Mouse (Mus musculus): ENCODE data around the gene Trabd2b. TPM values are rescaled to one million over a fixed set of nuclear protein-coding genes. Genes with fewer than 3 reads are reported as not detected.

Gene Trabd2b
- polyA plus RNA-seq, 1 experiment from 2014 or later: 0.93 TPM

DNA sequence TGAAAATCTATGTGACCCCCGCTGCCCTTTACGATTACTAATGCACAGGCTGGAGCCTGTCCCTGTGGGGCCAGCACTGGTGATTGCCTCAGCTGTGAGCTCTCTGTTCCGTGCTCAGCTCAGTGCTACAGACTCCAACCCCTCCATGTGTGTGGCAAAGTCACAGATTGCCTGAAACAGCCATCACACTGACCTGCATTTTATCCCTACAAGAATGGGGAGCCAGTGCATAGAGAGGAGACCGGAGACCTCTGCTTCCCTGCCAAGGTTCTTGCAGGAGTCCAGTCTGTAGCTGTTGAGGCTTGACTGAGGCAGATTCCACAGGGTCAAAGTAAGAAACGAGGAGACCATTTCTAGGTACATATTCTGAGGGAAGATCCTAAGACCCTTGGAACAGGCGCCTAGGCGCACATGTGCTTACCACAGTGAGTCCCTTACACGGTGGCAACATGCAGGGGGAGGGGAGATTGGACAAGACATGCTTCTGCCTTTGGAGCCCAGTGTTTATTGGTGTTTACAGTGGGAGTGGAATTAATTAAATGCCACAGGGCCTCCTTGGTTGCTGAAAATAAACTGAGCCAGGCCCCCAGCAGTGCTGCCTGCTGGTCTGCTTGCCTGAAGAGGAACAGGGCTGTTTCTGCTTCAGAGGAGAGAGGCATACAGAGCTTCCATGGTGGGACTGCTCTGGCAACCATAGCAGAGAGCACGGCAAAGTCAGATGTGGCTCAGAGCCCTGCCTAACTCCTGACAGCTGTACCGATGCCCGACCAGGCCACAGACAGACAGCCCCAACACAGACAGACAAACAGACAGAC is 97.9 kb downstream of the Trabd2b start:
- ATAC-seq (ENCODE audit: low FRiP score, low read depth): peak; percentile 68; the same call in 1 of the 2 replicates
- Histone ChIP-seq H3K4me3 (no peak overlapping the region), H3K4me1 (replicated peaks) (peaks cover 7% of the 10 kb centered on the region), H3K27ac (replicated peaks) (no peak overlapping the region), H3K27me3 (no peaks in the 10 kb centered on the region), H3K9me3 (no peaks in the 10 kb centered on the region), H3K36me3 (no peaks in the 10 kb centered on the region), H3K9ac (no peak overlapping the region), H3K4me2 (no peak overlapping the region)
- 48% methylated on average over 11 of the region's 11 CpGs for WGBS

GRCm38 (mm10) chr4:114509601-114510000 is 103.1 kb downstream of the Trabd2b start:
- ATAC-seq (ENCODE audit: low FRiP score, low read depth): no peak
- Histone ChIP-seq H3K27me3 (no peaks in the 10 kb centered on the region), H3K9me3 (no peaks in the 10 kb centered on the region)

DNA sequence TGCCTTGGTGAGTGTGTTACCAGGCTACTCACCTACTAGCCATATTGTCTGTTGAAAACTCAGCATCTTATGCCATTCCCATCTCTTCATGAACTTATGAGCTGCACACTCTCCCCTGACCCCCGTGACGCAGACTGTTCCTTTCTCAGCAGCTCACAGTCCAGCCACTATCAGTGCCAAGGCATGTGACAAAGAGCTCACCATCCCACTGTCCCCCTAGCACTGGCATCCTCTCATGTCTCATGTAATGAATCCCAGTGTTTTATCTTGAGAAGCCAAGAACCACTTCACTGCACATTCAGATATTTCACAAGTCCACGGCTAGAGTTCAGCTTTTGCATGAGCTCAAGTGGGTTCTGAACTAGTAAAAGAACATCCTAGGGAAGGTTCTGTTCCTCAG is 105.1 kb downstream of the Trabd2b start:
- Histone ChIP-seq H3K4me3 (no peak overlapping the region), H3K27ac (replicated peaks) (no peak overlapping the region), H3K4me1 (replicated peaks) (0 out of 2 replicates have a peak, but pooled peaks cover 2% of the 10 kb centered on the region), H3K4me2 (no peak overlapping the region), H3K9me3 (no peaks in the 10 kb centered on the region), H3K9ac (no peak overlapping the region), H3K36me3 (no peaks in the 10 kb centered on the region), H3K27me3 (no peaks in the 10 kb centered on the region)
- ATAC-seq (ENCODE audit: low FRiP score, low read depth): no peak
- 99% methylated on average over 3 of the region's 3 CpGs for WGBS

More at GRCm38 (mm10) chr4:114509601-114510000, 103.1 kb downstream of the Trabd2b start:
- Histone ChIP-seq H3K9ac (no peak overlapping the region), H3K4me2 (no peak overlapping the region), H3K36me3 (no peaks in the 10 kb centered on the region), H3K27ac (replicated peaks) (no peak overlapping the region), H3K4me3 (no peak overlapping the region), H3K4me1 (replicated peaks) (peaks cover 2% of the 10 kb centered on the region)
- 83% methylated on average over 6 of the region's 6 CpGs for whole genome bisulfite sequencing

DNA sequence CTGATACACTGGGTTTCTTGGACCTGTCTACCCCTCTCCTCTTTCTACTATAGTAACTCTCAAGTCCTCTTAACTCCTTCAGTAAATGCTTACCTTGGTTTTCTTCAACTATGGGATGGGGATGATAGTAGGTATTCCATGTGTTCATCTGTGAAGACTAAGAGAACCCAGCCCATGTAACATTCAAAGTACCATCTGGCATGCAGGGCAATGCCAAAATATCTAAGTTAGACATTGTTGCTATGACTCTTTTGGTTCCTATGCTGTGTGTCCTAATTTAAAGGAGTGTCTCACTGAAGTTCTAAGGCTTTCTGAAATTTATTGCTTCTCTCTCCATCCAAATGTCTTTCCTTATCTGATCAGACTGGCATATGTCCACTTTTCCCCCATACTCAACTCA is 106.6 kb downstream of the Trabd2b start:
- H3K4me1 ChIP-seq (replicated peaks): 0 out of 2 replicates have a peak, but pooled peaks cover 5% of the 10 kb centered on the region
- no peak overlapping the region for H3K4me2 ChIP-seq
- no peaks in the 10 kb centered on the region for H3K9me3 ChIP-seq
- H3K27me3 ChIP-seq: no peaks in the 10 kb centered on the region
- H3K27ac ChIP-seq (replicated peaks): no peak overlapping the region
- no peaks in the 10 kb centered on the region for H3K36me3 ChIP-seq
- no peak overlapping the region for H3K4me3 ChIP-seq
- ATAC-seq (ENCODE audit: low FRiP score, low read depth): no peak
- no peak overlapping the region for H3K9ac ChIP-seq

- H3K4me1 ChIP-seq (replicated peaks): 0 out of 2 replicates have a peak, but pooled peaks cover 5% of the 10 kb centered on the region
- no peak for ATAC-seq (ENCODE audit: low FRiP score, low read depth)
- 75% methylated on average over 5 of the region's 5 CpGs for WGBS
- 0 out of 2 replicates have a peak overlapping the region, but pooled peaks have one; percentile 26 for H3K27ac ChIP-seq (replicated peaks)
- no peaks in the 10 kb centered on the region for H3K36me3 ChIP-seq
- H3K9me3 ChIP-seq: no peaks in the 10 kb centered on the region
- no peak overlapping the region for H3K9ac ChIP-seq
- no peak overlapping the region for H3K4me3 ChIP-seq
- no peaks in the 10 kb centered on the region for H3K27me3 ChIP-seq
- no peak overlapping the region for H3K4me2 ChIP-seq
Measured at GRCm38 (mm10) chr4:114515330-114515771, 108.8 kb downstream of the Trabd2b start.

DNA sequence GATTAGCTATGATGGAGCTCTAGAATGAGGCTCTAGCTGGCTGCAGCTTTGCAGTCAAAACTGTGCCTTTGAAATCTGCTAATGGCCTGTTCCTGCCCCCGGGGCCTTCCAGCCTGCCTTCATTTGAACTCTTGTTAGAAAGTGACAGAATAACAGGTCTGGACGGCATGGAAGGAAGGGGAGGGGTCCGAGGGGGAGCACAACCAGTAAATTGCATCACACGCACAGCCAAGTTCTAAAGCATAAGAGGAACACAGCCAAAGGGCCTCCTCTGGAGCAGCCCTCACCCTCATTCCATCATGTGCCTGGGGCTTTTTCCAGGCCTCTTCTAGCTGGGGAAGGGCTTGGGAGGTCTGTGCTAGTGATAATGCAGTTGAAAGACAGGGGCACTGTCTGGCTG is 110.1 kb downstream of the Trabd2b start:
- 0 out of 2 replicates have a peak, but pooled peaks cover 5% of the 10 kb centered on the region for H3K4me1 ChIP-seq (replicated peaks)
- H3K9ac ChIP-seq: no peak overlapping the region
- no peaks in the 10 kb centered on the region for H3K9me3 ChIP-seq
- 37% methylated on average over 4 of the region's 4 CpGs for WGBS
- no peak overlapping the region for H3K27ac ChIP-seq (replicated peaks)
- H3K36me3 ChIP-seq: no peaks in the 10 kb centered on the region
- H3K4me2 ChIP-seq: no peak overlapping the region
- H3K27me3 ChIP-seq: no peaks in the 10 kb centered on the region
- no peak for ATAC-seq (ENCODE audit: low FRiP score, low read depth)
- H3K4me3 ChIP-seq: no peak overlapping the region

GRCm38 (mm10) chr4:114518061-114518460 is 111.5 kb downstream of the Trabd2b start:
- Histone ChIP-seq H3K36me3 (no peaks in the 10 kb centered on the region), H3K27ac (replicated peaks) (no peak overlapping the region), H3K4me3 (no peak overlapping the region), H3K9ac (no peak overlapping the region), H3K4me1 (replicated peaks) (0 out of 2 replicates have a peak, but pooled peaks cover 5% of the 10 kb centered on the region), H3K9me3 (no peaks in the 10 kb centered on the region), H3K4me2 (no peak overlapping the region), H3K27me3 (no peaks in the 10 kb centered on the region)
- ATAC-seq (ENCODE audit: low FRiP score, low read depth): no peak
- 91% methylated on average over 3 of the region's 3 CpGs for WGBS

GRCm38 (mm10) chr4:114518571-114518970 is 112.0 kb downstream of the Trabd2b start:
- Histone ChIP-seq H3K27ac (replicated peaks) (no peak overlapping the region), H3K9me3 (no peaks in the 10 kb centered on the region), H3K4me3 (no peak overlapping the region), H3K4me2 (no peak overlapping the region), H3K9ac (no peak overlapping the region), H3K27me3 (no peaks in the 10 kb centered on the region), H3K4me1 (replicated peaks) (0 out of 2 replicates have a peak, but pooled peaks cover 5% of the 10 kb centered on the region), H3K36me3 (no peaks in the 10 kb centered on the region)
- ATAC-seq (ENCODE audit: low FRiP score, low read depth): no peak
- WGBS: 95% methylated on average over 1 of the region's 1 CpGs

GRCm38 (mm10) chr4:114519321-114519720 is 112.8 kb downstream of the Trabd2b start:
- Histone ChIP-seq H3K9ac (no peak overlapping the region), H3K27me3 (no peaks in the 10 kb centered on the region), H3K9me3 (no peaks in the 10 kb centered on the region), H3K4me2 (no peak overlapping the region), H3K4me3 (no peak overlapping the region), H3K27ac (replicated peaks) (no peak overlapping the region), H3K4me1 (replicated peaks) (peaks cover 5% of the 10 kb centered on the region; the same call in 1 of the 2 replicates), H3K36me3 (no peaks in the 10 kb centered on the region)
- 91% methylated on average over 4 of the region's 4 CpGs for WGBS
- ATAC-seq (ENCODE audit: low FRiP score, low read depth): no peak

DNA sequence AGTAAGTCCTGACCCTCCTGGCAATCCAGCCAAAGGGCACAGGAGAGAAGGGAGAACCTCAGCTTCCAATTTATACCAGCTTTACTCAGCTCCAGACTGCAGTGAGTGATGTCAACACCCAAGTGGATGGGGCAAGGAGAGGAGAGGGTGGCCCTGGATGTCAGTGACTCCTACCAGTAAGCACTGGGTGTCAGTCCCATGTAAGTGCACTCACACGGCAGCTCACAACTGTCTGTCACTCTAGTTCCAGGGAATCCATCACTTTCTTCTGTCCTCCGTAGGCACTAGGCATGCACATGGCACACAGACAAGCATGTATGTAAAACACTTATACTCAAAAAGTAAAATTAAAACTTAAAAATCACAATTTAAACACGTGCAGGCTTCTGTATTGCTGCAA is 113.4 kb downstream of the Trabd2b start:
- Histone ChIP-seq H3K9ac (no peak overlapping the region), H3K9me3 (no peaks in the 10 kb centered on the region), H3K4me1 (replicated peaks) (peaks cover 5% of the 10 kb centered on the region; the same call in 1 of the 2 replicates), H3K36me3 (no peaks in the 10 kb centered on the region), H3K27ac (replicated peaks) (no peak overlapping the region), H3K4me2 (no peak overlapping the region), H3K4me3 (no peak overlapping the region), H3K27me3 (no peaks in the 10 kb centered on the region)
- whole genome bisulfite sequencing: 86% methylated on average over 3 of the region's 3 CpGs
- ATAC-seq (ENCODE audit: low FRiP score, low read depth): no peak

GRCm38 (mm10) chr4:114523335-114524188 is 117.0 kb downstream of the Trabd2b start:
- H3K27me3 ChIP-seq: no peaks in the 10 kb centered on the region
- no peaks in the 10 kb centered on the region for H3K9me3 ChIP-seq
- H3K4me2 ChIP-seq: no peak overlapping the region
- H3K4me3 ChIP-seq: no peak overlapping the region
- no peak overlapping the region for H3K27ac ChIP-seq (replicated peaks)
- no peaks in the 10 kb centered on the region for H3K36me3 ChIP-seq
- 74% methylated on average over 5 of the region's 5 CpGs for WGBS
- no peak overlapping the region for H3K9ac ChIP-seq
- H3K4me1 ChIP-seq (replicated peaks): no peaks in the 10 kb centered on the region; the same call in 1 of the 2 replicates
- ATAC-seq (ENCODE audit: low FRiP score, low read depth): peak; percentile 38; the same call in 1 of the 2 replicates

DNA sequence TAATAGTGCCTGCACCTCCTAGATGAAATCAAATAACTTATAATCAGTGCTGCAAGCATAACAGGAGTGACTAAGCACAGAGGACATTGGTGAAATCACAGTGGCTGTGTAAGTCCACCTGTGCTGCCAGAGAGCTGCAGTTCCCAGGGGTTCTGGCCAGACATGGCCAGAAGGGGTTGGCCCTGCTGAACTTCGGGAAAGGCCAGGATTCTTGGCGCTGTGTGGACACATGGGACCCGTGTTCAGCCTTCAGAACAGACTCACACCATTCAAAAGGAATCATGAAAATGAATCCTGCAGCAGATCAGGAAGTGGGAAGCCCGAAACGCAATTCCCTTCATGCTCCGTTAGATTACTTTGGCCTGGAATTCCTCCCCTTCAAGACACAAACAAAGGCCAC is 125.1 kb downstream of the Trabd2b start:
- Histone ChIP-seq H3K27ac (replicated peaks) (no peak overlapping the region), H3K36me3 (no peaks in the 10 kb centered on the region), H3K4me1 (replicated peaks) (no peaks in the 10 kb centered on the region), H3K4me2 (no peak overlapping the region), H3K9ac (no peak overlapping the region), H3K9me3 (no peaks in the 10 kb centered on the region), H3K27me3 (no peaks in the 10 kb centered on the region), H3K4me3 (no peak overlapping the region)
- WGBS: 40% methylated on average over 6 of the region's 6 CpGs
- no peak for ATAC-seq (ENCODE audit: low FRiP score, low read depth)
